Mouse (Mus musculus): Measurements from ENCODE around the gene Zfp560. TPM values are rescaled to one million over a fixed set of nuclear protein-coding genes. Genes with fewer than 3 reads are reported as not detected.

Zfp560 gene
- polyA plus RNA-seq, 1 experiment from 2014 or later = 50.2 TPM

Other genes with a start within 250 kb of the Zfp560 start
- gene Olfr870, start 211.1 kb downstream of the Zfp560 start, polyA plus RNA-seq (2015; fragmentation: Nextera tagmentation; extraction: Ambion mirVana) = not detected in 2 replicates
- gene Olfr871, start 173.0 kb downstream of the Zfp560 start, polyA plus RNA-seq (2015; fragmentation: Nextera tagmentation; extraction: Ambion mirVana) = not detected in 2 replicates
- not detected in 2 replicates for gene Olfr872, start 148.1 kb downstream of the Zfp560 start, polyA plus RNA-seq (2015; fragmentation: Nextera tagmentation; extraction: Ambion mirVana)
- gene Olfr39, start 102.8 kb downstream of the Zfp560 start, polyA plus RNA-seq (2015; fragmentation: Nextera tagmentation; extraction: Ambion mirVana) = not detected in 2 replicates
- gene Olfr873, start 86.6 kb downstream of the Zfp560 start, polyA plus RNA-seq (2015; fragmentation: Nextera tagmentation; extraction: Ambion mirVana) = not detected in 2 replicates
- 0.10 TPM in 1 of 2 replicates, not detected in the other for gene Olfr18, start 49.1 kb downstream of the Zfp560 start, polyA plus RNA-seq (2015; fragmentation: Nextera tagmentation; extraction: Ambion mirVana)
- 19.7 and 22.6 TPM in 2 replicates for gene Zfp26, start 75.0 kb upstream of the Zfp560 start, polyA plus RNA-seq (2015; fragmentation: Nextera tagmentation; extraction: Ambion mirVana)
- 30.7 and 34.0 TPM in 2 replicates for gene Zfp426, start 107.6 kb upstream of the Zfp560 start, polyA plus RNA-seq (2015; fragmentation: Nextera tagmentation; extraction: Ambion mirVana)
- 160 and 167 TPM in 2 replicates for gene Zfp266, start 136.2 kb upstream of the Zfp560 start, polyA plus RNA-seq (2015; fragmentation: Nextera tagmentation; extraction: Ambion mirVana)
- gene Zfp846, start 196.1 kb upstream of the Zfp560 start, polyA plus RNA-seq (2015; fragmentation: Nextera tagmentation; extraction: Ambion mirVana) = 46.7 and 47.4 TPM in 2 replicates

Data from forebrain, embryonic 15.5 days (tissue).